Mouse (Mus musculus) midbrain, embryonic 12.5 days (tissue): ENCODE data around the gene Neurod1. TPM values are rescaled to one million over a fixed set of nuclear protein-coding genes. Genes with fewer than 3 reads are reported as not detected.

Experiments used
- ATAC-seq: fragments of 200-750 bp; cut with Nextera tagmentation; 2 replicates; pipeline ENCODE4 v1.8.0; 2017; ENCODE audit warnings: low read depth, moderate TSS enrichment, moderate library complexity; ENCODE audit not compliant: low FRiP score
- H3K27ac ChIP-seq: fragments of 300-500 bp; sonication (generic); replicated peaks from 2 replicates; pipeline ENCODE4 v1.5.1; 2016; ENCODE audit warnings: mild to moderate bottlenecking
- H3K27me3 ChIP-seq: fragments of 300-500 bp; sonication (generic); 2 replicates; pipeline ENCODE4 v1.6.1; 2016; ENCODE audit warnings: mild to moderate bottlenecking
- H3K36me3 ChIP-seq: fragments of 300-500 bp; sonication (generic); 2 replicates; pipeline ENCODE4 v1.6.1; 2016
- H3K4me1 ChIP-seq: fragments of 300-500 bp; sonication (generic); 2 replicates; pipeline ENCODE4 v1.6.1; 2016
- H3K4me2 ChIP-seq: fragments of 300-500 bp; sonication (generic); replicated peaks from 2 replicates; pipeline ENCODE4 v1.6.1; 2016; ENCODE audit warnings: mild to moderate bottlenecking, moderate library complexity
- H3K4me3 ChIP-seq: fragments of 300-500 bp; sonication (generic); 2 replicates; pipeline ENCODE4 v1.5.1; 2016; ENCODE audit warnings: mild to moderate bottlenecking
- H3K9ac ChIP-seq: fragments of 300-500 bp; sonication (generic); replicated peaks from 2 replicates; pipeline ENCODE4 v1.6.1; 2016; ENCODE audit warnings: mild to moderate bottlenecking, moderate library complexity
- H3K9me3 ChIP-seq: fragments of 300-500 bp; sonication (generic); 2 replicates; pipeline ENCODE4 v1.6.1; 2016; ENCODE audit warnings: mild to moderate bottlenecking
- WGBS: fragments of 180-500 bp; shearing (Covaris S2); methylation state at CpG from one replicate; pipeline ENCODE4 v1.1.7; 2016; 5-methylcytosine and 5-hydroxymethylcytosine counted together
- polyA plus RNA-seq: library from polyadenylated mRNA; unstranded; fragments of >200 nt; fragmentation: Nextera tagmentation; extraction: Ambion mirVana; gene quantifications from 2 replicates; pipeline ENCODE4 v1.2.1, GENCODE M21; 2016

Gene Neurod1
- 44.4 and 47.6 TPM in 2 replicates for polyA plus RNA-seq

- Histone ChIP-seq H3K27ac (peak within 1 kb of the TSS; percentile 73), H3K9ac (peak within 1 kb of the TSS; percentile 68), H3K4me1 (peaks cover 53% of the 10 kb centered on the region), H3K9me3 (no peaks in the 10 kb centered on the region), H3K4me3 (peak within 1 kb of the TSS; percentile 45), H3K36me3 (no peaks in the 10 kb centered on the region), H3K4me2 (peak within 1 kb of the TSS; percentile 64), H3K27me3 (peaks cover 69% of the 10 kb centered on the region)
- under 1% methylated on average over 39 of the region's 42 CpGs for WGBS
- ATAC-seq: peak; percentile 91
Measured at GRCm38 (mm10) chr2:79456575-79457349, at the start of gene Neurod1, which contains the start of gene Cerkl. Neurod1 (minus strand) TSS chr2:79456751. Cerkl (minus strand) TSS chr2:79456785.

- no peak overlapping the region for H3K27ac ChIP-seq
- no peak overlapping the region for H3K4me3 ChIP-seq
- peak; percentile 84 for ATAC-seq
- no peaks in the 10 kb centered on the region for H3K9me3 ChIP-seq
- no peaks in the 10 kb centered on the region for H3K4me1 ChIP-seq
- H3K27me3 ChIP-seq: peaks cover 8% of the 10 kb centered on the region
- 29% methylated on average over 10 of the region's 10 CpGs for WGBS
- H3K36me3 ChIP-seq: no peaks in the 10 kb centered on the region
- H3K9ac ChIP-seq: no peak overlapping the region
- no peak overlapping the region for H3K4me2 ChIP-seq
Measured at GRCm38 (mm10) chr2:79498990-79499755, 42.6 kb upstream of the Neurod1 start.

GRCm38 (mm10) chr2:79485127-79485526, 28.6 kb upstream of the Neurod1 start:
- H3K9ac ChIP-seq: no peak overlapping the region
- no peaks in the 10 kb centered on the region for H3K4me1 ChIP-seq
- H3K9me3 ChIP-seq: no peaks in the 10 kb centered on the region
- no peaks in the 10 kb centered on the region for H3K27me3 ChIP-seq
- no peak for ATAC-seq
- H3K27ac ChIP-seq: no peak overlapping the region
- H3K36me3 ChIP-seq: no peaks in the 10 kb centered on the region
- H3K4me2 ChIP-seq: no peak overlapping the region
- 58% methylated on average over 3 of the region's 3 CpGs for whole genome bisulfite sequencing
- no peak overlapping the region for H3K4me3 ChIP-seq

- Histone ChIP-seq H3K4me2 (no peak overlapping the region), H3K36me3 (no peaks in the 10 kb centered on the region), H3K27ac (no peak overlapping the region), H3K4me1 (no peaks in the 10 kb centered on the region), H3K4me3 (no peak overlapping the region), H3K27me3 (no peaks in the 10 kb centered on the region), H3K9me3 (no peaks in the 10 kb centered on the region), H3K9ac (no peak overlapping the region)
- no peak for ATAC-seq
- WGBS: 90% methylated on average over 2 of the region's 2 CpGs
Measured at GRCm38 (mm10) chr2:79482511-79482910, 26.0 kb upstream of the Neurod1 start.

GRCm38 (mm10) chr2:79462411-79462810, 5.9 kb upstream of the Neurod1 start:
- Histone ChIP-seq H3K27ac (no peak overlapping the region), H3K4me3 (no peak overlapping the region), H3K27me3 (peaks cover 41% of the 10 kb centered on the region), H3K9me3 (no peaks in the 10 kb centered on the region), H3K4me1 (peaks cover 32% of the 10 kb centered on the region), H3K36me3 (no peaks in the 10 kb centered on the region), H3K4me2 (no peak overlapping the region), H3K9ac (no peak overlapping the region)
- 86% methylated on average over 4 of the region's 4 CpGs for WGBS
- ATAC-seq: no peak

- H3K4me2 ChIP-seq: no peak overlapping the region
- H3K36me3 ChIP-seq: no peaks in the 10 kb centered on the region
- WGBS: 86% methylated on average over 2 of the region's 2 CpGs
- no peak overlapping the region for H3K27ac ChIP-seq
- no peak overlapping the region for H3K4me3 ChIP-seq
- no peak overlapping the region for H3K9ac ChIP-seq
- H3K4me1 ChIP-seq: peaks cover 37% of the 10 kb centered on the region
- H3K9me3 ChIP-seq: no peaks in the 10 kb centered on the region
- peaks cover 46% of the 10 kb centered on the region for H3K27me3 ChIP-seq
- ATAC-seq: no peak
Measured at GRCm38 (mm10) chr2:79461861-79462260, 5.3 kb upstream of the Neurod1 start.

GRCm38 (mm10) chr2:79460586-79460985, 4.0 kb upstream of the Neurod1 start:
- Histone ChIP-seq H3K9ac (no peak overlapping the region), H3K27ac (peak overlapping the region; percentile 78), H3K4me2 (no peak overlapping the region), H3K9me3 (no peaks in the 10 kb centered on the region), H3K36me3 (no peaks in the 10 kb centered on the region), H3K4me1 (peaks cover 45% of the 10 kb centered on the region), H3K27me3 (peaks cover 58% of the 10 kb centered on the region), H3K4me3 (no peak overlapping the region)
- WGBS: 5% methylated on average over 2 of the region's 2 CpGs
- no peak for ATAC-seq

GRCm38 (mm10) chr2:79460107-79460506, 3.6 kb upstream of the Neurod1 start:
- Histone ChIP-seq H3K4me1 (peaks cover 45% of the 10 kb centered on the region), H3K4me3 (0 out of 2 replicates have a peak overlapping the region, but pooled peaks have one; percentile 7), H3K9ac (no peak overlapping the region), H3K27ac (peak overlapping the region; percentile 78), H3K27me3 (peaks cover 63% of the 10 kb centered on the region), H3K9me3 (no peaks in the 10 kb centered on the region), H3K36me3 (no peaks in the 10 kb centered on the region), H3K4me2 (peak overlapping the region; percentile 50)
- no peak for ATAC-seq
- 3% methylated on average over 14 of the region's 14 CpGs for WGBS

GRCm38 (mm10) chr2:79459061-79460045, 2.8 kb upstream of the Neurod1 start:
- Histone ChIP-seq H3K9ac (0 out of 2 replicates have a peak overlapping the region, but pooled peaks have one; percentile 11), H3K4me3 (peak overlapping the region; percentile 29), H3K36me3 (no peaks in the 10 kb centered on the region), H3K27ac (peak overlapping the region; percentile 78), H3K9me3 (no peaks in the 10 kb centered on the region), H3K4me1 (peaks cover 49% of the 10 kb centered on the region), H3K4me2 (peak overlapping the region; percentile 50), H3K27me3 (peaks cover 70% of the 10 kb centered on the region)
- WGBS: under 1% methylated on average over 44 of the region's 44 CpGs
- ATAC-seq: peak; percentile 16

- H3K4me1 ChIP-seq: peaks cover 53% of the 10 kb centered on the region
- no peak overlapping the region for H3K9ac ChIP-seq
- no peak overlapping the region for H3K4me3 ChIP-seq
- no peaks in the 10 kb centered on the region for H3K9me3 ChIP-seq
- H3K27ac ChIP-seq: no peak overlapping the region
- no peak for ATAC-seq
- no peaks in the 10 kb centered on the region for H3K36me3 ChIP-seq
- H3K4me2 ChIP-seq: no peak overlapping the region
- 27% methylated on average over 3 of the region's 3 CpGs for WGBS
- H3K27me3 ChIP-seq: peaks cover 77% of the 10 kb centered on the region
Measured at GRCm38 (mm10) chr2:79457932-79458331, 1.4 kb upstream of the Neurod1 start.

- no peak overlapping the region for H3K9ac ChIP-seq
Measured at GRCm38 (mm10) chr2:79457434-79457833, 883 bp upstream of the Neurod1 start.

More at GRCm38 (mm10) chr2:79457434-79457833, 883 bp upstream of the Neurod1 start:
- ATAC-seq: no peak
- Histone ChIP-seq H3K4me2 (peak overlapping the region; percentile 64; the same call in 1 of the 2 replicates), H3K9me3 (no peaks in the 10 kb centered on the region), H3K4me3 (no peak overlapping the region), H3K27ac (peak overlapping the region; percentile 56; the same call in 1 of the 2 replicates), H3K27me3 (peaks cover 72% of the 10 kb centered on the region), H3K36me3 (no peaks in the 10 kb centered on the region), H3K4me1 (peaks cover 53% of the 10 kb centered on the region)
- 63% methylated on average over 3 of the region's 3 CpGs for WGBS
